Mouse (Mus musculus): ENCODE results near the gene Scn3b.

DNA sequence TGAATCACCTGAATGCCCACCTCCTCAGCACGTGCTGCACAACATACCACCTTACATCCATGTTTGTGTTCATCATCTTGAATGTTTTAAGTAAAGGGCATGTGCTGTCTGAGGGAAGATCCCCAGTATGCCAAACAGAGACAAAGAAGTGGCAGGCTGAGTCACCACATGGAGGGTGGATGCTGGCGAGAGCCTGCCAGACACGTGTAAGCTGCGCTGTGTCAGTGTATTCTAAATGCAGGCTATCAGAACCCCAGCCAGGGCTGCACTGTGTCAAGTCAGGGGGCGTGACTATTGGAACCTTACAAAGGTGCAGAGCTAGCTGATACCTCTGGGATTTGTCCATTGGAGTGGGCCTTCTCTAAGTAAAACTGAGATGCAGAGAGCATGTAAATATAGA lies 32.5 kb downstream of the Scn3b start:
- TF ChIP-seq CTCF (IDR thresholded peaks at IDR 0.05; ENCODE audit: low read depth) (no peak), EP300 (IDR thresholded peaks at IDR 0.05; ENCODE audit: low read depth) (no peak)
